Mouse (Mus musculus) testis, adult 2 months (tissue): ENCODE measurements around the gene Olfr204.

Source experiments
- CTCF ChIP-seq: fragments of 200-500 bp; IDR thresholded peaks from 2 replicates; pipeline ENCODE4 v1.5.1; 2012; ENCODE audit warnings: low read depth, mild to moderate bottlenecking, inconsistent platforms, low read length, moderate library complexity; ENCODE audit not compliant: control insufficient read depth, insufficient read depth, insufficient replicate concordance
- POLR2A ChIP-seq: fragments of 200-500 bp; IDR thresholded peaks from 2 replicates; pipeline ENCODE4 v1.6.1; 2012; ENCODE audit warnings: low read depth, mild to moderate bottlenecking, inconsistent platforms, low read length, moderate library complexity; ENCODE audit not compliant: control insufficient read depth

- TF ChIP-seq CTCF (no peak), POLR2A (no peak)
Observed at GRCm38 (mm10) chr16:59298581-59298980, 19.5 kb downstream of the Olfr204 start, which contains the start of gene Olfr203.
